Mouse (Mus musculus) thymus, postnatal 14 days (tissue): ENCODE data around the gene Acat2.
"Not testable (repeated sequence)": the region's sequence is repeated elsewhere in the genome, so short reads cannot be mapped to it uniquely, and the experiment has no call there.

ENCODE experiments used
- DNase-seq: peaks from one replicate; pipeline ENCODE4 v3.0.0; 2021

Acat2 gene

DNA sequence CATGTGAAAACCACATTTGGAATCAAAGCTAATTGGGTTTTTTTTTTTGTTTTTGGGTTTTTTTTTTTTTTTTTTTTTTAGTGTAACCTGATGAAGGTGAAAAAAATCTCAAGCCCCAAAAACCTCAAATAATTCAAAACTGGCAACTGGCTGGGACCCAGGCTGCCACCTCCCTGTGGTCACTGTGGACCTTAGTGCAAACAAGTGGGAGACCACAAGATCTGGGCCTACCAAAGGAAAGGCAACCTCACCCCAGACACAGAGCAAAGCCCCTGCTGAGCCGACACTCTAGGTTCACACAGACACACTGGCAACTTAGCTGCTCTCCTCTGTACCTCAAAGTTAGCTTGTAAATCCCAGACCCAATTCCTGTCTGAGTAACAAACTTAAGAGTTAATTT lies 56.2 kb downstream of the Acat2 start:
- DNase-seq: no peak

DNA sequence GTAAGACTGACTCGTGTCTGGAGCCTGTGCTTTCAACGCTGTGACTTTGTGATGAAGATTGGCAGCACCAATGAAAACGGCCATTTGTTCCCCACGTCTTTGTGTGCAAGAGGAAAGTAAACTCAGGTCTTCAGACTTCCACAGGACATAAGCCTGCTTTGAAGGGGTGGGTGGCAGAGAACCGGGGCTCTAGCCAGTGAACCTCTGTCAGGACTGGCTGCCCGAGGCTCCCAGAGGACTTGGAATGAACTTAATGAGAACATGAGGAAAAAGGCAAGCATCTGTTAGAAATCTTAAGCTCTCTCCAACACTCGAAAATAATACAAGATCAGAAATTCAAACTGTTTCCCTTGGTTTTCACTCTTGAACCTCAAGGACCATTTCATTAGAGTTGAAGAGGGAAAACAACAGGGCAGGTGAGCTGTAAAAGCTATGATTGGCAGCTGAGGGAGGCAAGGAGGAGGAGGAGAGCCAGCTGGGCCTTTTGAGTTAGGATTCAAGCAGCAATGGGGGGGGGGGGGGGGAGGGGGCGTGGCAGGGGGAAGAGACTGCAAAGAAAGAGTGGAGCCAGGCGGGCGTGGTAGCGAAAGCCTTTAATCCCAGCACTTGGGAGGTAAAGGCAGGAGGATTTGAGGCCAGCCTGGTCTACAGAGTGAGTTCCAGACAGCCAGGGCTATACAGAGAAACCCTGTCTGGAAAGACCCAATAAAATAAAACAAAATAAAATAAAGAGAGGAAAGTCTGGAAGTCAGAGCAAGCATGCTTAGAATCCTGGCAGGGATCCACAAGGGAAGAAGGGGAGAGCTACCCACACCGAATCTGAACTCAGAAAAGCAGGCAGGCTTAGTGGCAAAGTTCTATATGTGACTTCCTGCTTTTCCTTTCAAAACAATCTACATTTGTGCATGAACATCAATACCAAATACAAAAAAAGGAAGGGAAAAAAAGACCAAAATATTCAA lies 56.9 kb downstream of the Acat2 start:
- DNase-seq: no peak

DNA sequence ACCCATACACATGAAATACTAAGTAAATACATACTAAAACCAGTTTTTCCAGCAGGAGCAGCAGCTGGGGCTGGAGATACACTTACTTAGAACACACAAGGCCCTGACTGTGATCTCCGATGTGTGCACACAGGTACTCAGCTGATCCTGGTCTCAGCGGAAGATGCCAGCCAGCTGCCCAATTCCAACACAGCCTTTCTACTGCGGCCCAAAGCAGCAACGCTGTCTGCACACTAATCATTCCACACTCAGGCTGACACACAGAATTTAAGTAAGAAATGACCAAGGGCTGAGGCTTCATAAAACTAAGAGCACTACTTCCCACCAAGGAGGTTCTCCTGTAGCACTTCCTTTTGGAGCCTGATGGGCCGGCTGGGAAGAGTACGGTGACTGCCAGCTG lies 58.3 kb downstream of the Acat2 start:
- no peak for DNase-seq

DNA sequence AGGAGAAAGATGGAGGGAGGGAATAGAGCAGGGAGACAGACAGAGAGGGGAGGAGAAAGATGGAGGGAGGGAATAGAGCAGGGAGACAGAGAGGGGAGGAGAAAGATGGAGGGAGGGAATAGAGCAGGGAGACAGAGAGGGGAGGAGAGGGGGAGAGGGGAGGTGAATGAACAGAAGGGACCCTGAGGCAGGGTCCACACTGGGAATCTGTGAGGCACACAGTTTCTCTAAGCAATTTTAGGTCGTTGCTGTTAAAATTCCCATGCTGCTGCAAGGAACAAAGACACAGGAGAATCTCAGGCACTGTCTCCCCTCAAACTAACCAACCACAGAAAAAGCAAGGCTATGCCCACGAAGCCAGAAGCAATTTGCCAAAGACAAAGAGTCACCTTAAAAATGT lies 61.9 kb downstream of the Acat2 start:
- DNase-seq: not testable (repeated sequence)

DNA sequence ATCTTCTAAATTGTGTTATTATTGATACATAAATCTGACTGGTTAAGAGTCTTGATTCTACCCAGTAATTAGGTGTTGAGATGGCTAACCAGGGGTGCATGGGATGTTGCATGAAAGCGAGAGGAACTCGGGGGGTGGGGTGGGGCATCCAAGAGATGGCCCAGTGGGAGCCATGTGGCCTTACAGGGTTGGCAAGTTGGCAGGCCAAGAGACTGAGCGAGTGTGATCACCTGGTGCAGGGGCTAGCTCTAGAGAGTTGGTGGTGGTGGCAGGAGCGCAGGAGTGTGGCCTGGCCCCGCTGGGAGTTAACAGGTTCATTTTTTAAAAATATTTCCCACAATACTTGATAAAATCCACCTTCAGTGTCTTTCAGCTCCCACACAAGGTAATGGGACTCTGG lies 62.9 kb downstream of the Acat2 start:
- DNase-seq: no peak
